Mouse (Mus musculus) testis, adult 2 months (tissue): ENCODE results near the gene Snx30.

ENCODE experiments used
- CTCF ChIP-seq: fragments of 200-500 bp; IDR thresholded peaks from 2 replicates; pipeline ENCODE4 v1.5.1; 2012; ENCODE audit warnings: low read depth, mild to moderate bottlenecking, inconsistent platforms, low read length, moderate library complexity; ENCODE audit not compliant: control insufficient read depth, insufficient read depth, insufficient replicate concordance
- POLR2A ChIP-seq: fragments of 200-500 bp; IDR thresholded peaks from 2 replicates; pipeline ENCODE4 v1.6.1; 2012; ENCODE audit warnings: low read depth, mild to moderate bottlenecking, inconsistent platforms, low read length, moderate library complexity; ENCODE audit not compliant: control insufficient read depth

GRCm38 (mm10) chr4:59917966-59918365 is 112.3 kb downstream of the Snx30 start:
- no peak for TF ChIP-seq POLR2A
- TF ChIP-seq CTCF, result no peak
